Mouse (Mus musculus): ENCODE measurements around the gene Foxo3. TPM values are rescaled to one million over a fixed set of nuclear protein-coding genes. Genes with fewer than 3 reads are reported as not detected.
A peak's percentile ranks its signal among the peaks of the same experiment; 100 is the strongest.

Gene Foxo3
- polyA plus RNA-seq, 1 experiment from 2014 or later, result 9.0 TPM

DNA sequence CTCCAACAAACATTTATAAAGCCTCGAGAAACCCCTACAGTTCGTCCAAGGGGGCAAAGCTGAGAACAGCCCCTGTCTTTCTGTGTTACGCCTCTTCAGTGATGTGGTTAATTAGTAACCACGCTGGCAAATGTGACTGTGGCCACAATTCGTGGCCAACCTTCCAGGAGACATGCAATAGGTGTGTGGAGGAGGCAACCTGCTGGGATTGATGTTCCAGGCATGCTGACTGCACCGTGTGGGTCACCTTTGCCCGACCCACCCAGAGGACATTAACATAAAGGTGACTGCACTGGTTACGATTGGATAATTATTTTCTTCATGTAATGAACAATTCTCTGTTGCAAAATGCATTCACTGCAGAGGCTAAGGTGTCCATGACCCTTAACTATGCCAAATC is 74.0 kb downstream of the Foxo3 start:
- peaks cover 1% of the 10 kb centered on the region; the same call in 1 of the 2 replicates for H3K9me3 ChIP-seq (ENCODE audit: low read depth, low read length)
- DNase-seq (no peak), ATAC-seq (ENCODE audit: insufficient read depth) (no peak)
- no peak overlapping the region for H3K4me3 ChIP-seq (ENCODE audit: low read depth, low read length)
- no peak overlapping the region for H3K9ac ChIP-seq
- H3K4me1 ChIP-seq (ENCODE audit: insufficient read depth), result peaks cover 12% of the 10 kb centered on the region; the same call in 1 of the 2 replicates
- TF ChIP-seq CTCF (IDR thresholded peaks at IDR 0.05; ENCODE audit: low read depth), result no peak
- no peak overlapping the region for H3K4me2 ChIP-seq
- no peaks in the 10 kb centered on the region for H3K27me3 ChIP-seq (ENCODE audit: insufficient read depth, low read length)
- H3K27ac ChIP-seq (ENCODE audit: low read depth), result peak overlapping the region; percentile 34; the same call in 1 of the 2 replicates
- H3K36me3 ChIP-seq (ENCODE audit: insufficient read depth), result peaks cover 2% of the 10 kb centered on the region
- 62% methylated on average over 8 of the region's 8 CpGs for WGBS

DNA sequence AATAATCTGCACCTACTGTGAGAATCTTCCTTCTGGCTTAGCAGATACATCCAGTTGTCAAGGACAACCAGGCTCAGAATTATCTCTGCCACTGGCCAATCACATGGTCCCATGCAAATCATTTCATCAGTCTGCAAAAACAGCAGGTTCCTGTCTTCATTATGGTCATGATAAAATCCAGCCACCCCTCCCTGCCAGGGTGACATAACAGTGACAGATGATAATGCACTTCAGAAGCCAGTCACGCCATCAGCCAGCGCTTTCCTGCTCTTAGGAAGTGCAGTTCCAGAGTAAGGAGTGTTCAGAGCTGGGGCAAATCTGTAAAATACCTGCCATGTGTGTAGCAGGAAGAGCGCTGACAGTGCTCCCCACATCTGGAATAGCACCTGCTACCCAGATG is 77.1 kb downstream of the Foxo3 start:
- Histone ChIP-seq H3K27me3 (ENCODE audit: insufficient read depth, low read length) (no peaks in the 10 kb centered on the region), H3K4me3 (ENCODE audit: low read depth, low read length) (no peak overlapping the region), H3K9me3 (ENCODE audit: low read depth, low read length) (peaks cover 4% of the 10 kb centered on the region; the same call in 1 of the 2 replicates), H3K9ac (no peak overlapping the region), H3K4me1 (ENCODE audit: insufficient read depth) (peaks cover 4% of the 10 kb centered on the region; the same call in 1 of the 2 replicates), H3K4me2 (no peak overlapping the region), H3K27ac (ENCODE audit: low read depth) (no peak overlapping the region), H3K36me3 (ENCODE audit: insufficient read depth) (peaks cover 19% of the 10 kb centered on the region)
- no peak for TF ChIP-seq CTCF (IDR thresholded peaks at IDR 0.05; ENCODE audit: low read depth)
- ATAC-seq (ENCODE audit: insufficient read depth) (no peak), DNase-seq (no peak)
- WGBS, result 57% methylated on average over 3 of the region's 3 CpGs

DNA sequence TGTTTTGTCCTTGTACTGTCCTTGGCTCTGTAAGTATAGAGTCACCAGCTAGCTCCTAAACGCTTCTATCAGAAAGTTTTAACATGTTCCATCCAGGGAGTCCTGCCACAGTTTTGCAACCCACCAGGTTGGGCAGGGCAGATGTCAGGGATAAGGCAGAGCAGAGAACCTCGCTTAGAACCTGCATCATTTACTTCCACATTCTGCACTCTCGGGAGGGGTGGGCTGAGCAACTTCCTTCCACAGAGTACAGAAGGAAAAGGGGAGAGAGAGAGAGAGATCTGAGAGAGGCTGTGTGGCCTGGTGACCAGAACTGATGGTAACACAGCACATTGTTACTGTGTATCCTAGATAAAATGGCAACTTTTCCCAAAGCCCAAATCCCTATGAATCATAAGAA is 77.9 kb downstream of the Foxo3 start:
- no peak overlapping the region for H3K27ac ChIP-seq (ENCODE audit: low read depth)
- WGBS, result 68% methylated on average over 3 of the region's 3 CpGs
- H3K4me2 ChIP-seq, result no peak overlapping the region
- no peak for ATAC-seq (ENCODE audit: insufficient read depth)
- no peak overlapping the region for H3K4me3 ChIP-seq (ENCODE audit: low read depth, low read length)
- peaks cover 24% of the 10 kb centered on the region for H3K36me3 ChIP-seq (ENCODE audit: insufficient read depth)
- no peak overlapping the region for H3K9ac ChIP-seq
- no peaks in the 10 kb centered on the region for H3K27me3 ChIP-seq (ENCODE audit: insufficient read depth, low read length)
- peaks cover 4% of the 10 kb centered on the region; the same call in 1 of the 2 replicates for H3K4me1 ChIP-seq (ENCODE audit: insufficient read depth)
- H3K9me3 ChIP-seq (ENCODE audit: low read depth, low read length), result peaks cover 4% of the 10 kb centered on the region; the same call in 1 of the 2 replicates
- DNase-seq, result no peak
- TF ChIP-seq CTCF (IDR thresholded peaks at IDR 0.05; ENCODE audit: low read depth), result no peak

DNA sequence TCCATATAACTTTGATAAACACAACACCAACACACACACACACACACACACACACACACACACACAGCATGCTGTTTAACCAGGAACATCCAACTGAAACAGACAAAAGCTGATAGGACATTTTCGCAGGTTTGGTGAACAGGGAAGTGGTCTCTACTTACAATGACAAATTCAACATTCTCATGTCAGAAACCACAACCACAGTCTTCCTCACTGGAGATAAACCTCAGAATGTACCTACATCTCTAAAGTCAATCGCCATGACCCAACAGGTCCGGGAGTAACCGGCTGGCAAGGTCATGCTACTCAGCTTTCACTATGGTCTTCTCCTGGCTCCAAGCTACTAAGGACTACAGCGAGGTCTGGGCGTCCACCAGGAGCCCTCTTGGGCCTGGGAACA is 81.8 kb downstream of the Foxo3 start:
- Histone ChIP-seq H3K27me3 (ENCODE audit: insufficient read depth, low read length) (no peaks in the 10 kb centered on the region), H3K27ac (ENCODE audit: low read depth) (no peak overlapping the region), H3K4me2 (no peak overlapping the region), H3K9me3 (ENCODE audit: low read depth, low read length) (peaks cover 4% of the 10 kb centered on the region; the same call in 1 of the 2 replicates), H3K9ac (no peak overlapping the region), H3K4me3 (ENCODE audit: low read depth, low read length) (no peak overlapping the region), H3K4me1 (ENCODE audit: insufficient read depth) (no peaks in the 10 kb centered on the region; the same call in 1 of the 2 replicates), H3K36me3 (ENCODE audit: insufficient read depth) (peaks cover 24% of the 10 kb centered on the region)
- no peak for TF ChIP-seq CTCF (IDR thresholded peaks at IDR 0.05; ENCODE audit: low read depth)
- no peak for DNase-seq
- 81% methylated on average over 6 of the region's 6 CpGs for WGBS
- ATAC-seq (ENCODE audit: insufficient read depth), result no peak

DNA sequence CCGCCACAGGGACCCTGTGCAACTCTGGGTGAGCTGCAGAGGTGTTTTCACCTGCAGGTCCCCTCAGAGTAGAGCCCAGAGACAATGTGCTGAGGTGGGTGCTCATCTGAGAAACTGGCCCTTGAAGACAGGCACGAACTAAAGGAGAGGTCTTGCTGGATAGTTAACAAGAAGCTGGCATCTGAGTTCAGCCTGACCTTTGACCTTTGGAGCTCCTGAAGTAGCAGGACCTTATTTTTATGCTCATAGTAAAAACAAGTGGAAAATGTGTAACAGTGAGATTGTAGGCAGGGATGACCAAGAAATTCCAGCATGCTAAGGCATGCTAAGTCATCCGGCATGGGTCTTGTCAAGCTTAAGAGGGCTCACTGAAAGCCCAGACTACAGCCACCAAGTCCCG is 82.6 kb downstream of the Foxo3 start:
- WGBS, result 78% methylated on average over 4 of the region's 4 CpGs
- no peak for TF ChIP-seq CTCF (IDR thresholded peaks at IDR 0.05; ENCODE audit: low read depth)
- ATAC-seq (ENCODE audit: insufficient read depth), result no peak

DNA sequence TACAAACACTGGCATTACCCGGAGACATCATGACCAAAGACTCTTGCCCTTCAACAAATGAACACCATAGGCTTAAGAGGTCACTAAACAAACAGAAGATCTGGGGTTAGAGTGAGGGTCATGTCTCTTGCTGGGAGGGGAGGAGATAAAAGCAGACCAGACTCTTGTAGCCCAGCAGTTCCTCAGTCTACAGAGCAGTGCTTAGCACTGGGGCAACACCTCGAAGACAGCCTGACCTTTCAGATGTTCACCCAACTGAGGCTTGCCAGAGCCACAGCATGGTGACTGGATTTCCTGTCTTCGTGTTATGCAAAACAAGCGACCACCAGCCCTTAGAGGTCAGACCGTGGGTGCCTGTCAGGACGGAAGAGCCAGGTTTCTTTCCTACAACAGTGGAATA is 83.6 kb downstream of the Foxo3 start:
- DNase-seq, result no peak
- H3K27me3 ChIP-seq (ENCODE audit: insufficient read depth, low read length), result no peaks in the 10 kb centered on the region
- 18% methylated on average over 6 of the region's 6 CpGs for WGBS
- H3K4me2 ChIP-seq, result no peak overlapping the region
- peaks cover 4% of the 10 kb centered on the region; the same call in 1 of the 2 replicates for H3K9me3 ChIP-seq (ENCODE audit: low read depth, low read length)
- TF ChIP-seq CTCF (IDR thresholded peaks at IDR 0.05; ENCODE audit: low read depth), result no peak
- H3K9ac ChIP-seq, result no peak overlapping the region
- H3K4me3 ChIP-seq (ENCODE audit: low read depth, low read length), result no peak overlapping the region
- H3K4me1 ChIP-seq (ENCODE audit: insufficient read depth), result peaks cover 7% of the 10 kb centered on the region
- no peak for ATAC-seq (ENCODE audit: insufficient read depth)
- H3K27ac ChIP-seq (ENCODE audit: low read depth), result no peak overlapping the region
- H3K36me3 ChIP-seq (ENCODE audit: insufficient read depth), result peaks cover 33% of the 10 kb centered on the region

More for the DNA sequence above, 82.6 kb downstream of the Foxo3 start:
- no peak overlapping the region for H3K27ac ChIP-seq (ENCODE audit: low read depth)
- H3K27me3 ChIP-seq (ENCODE audit: insufficient read depth, low read length), result no peaks in the 10 kb centered on the region
- no peak for DNase-seq
- no peak overlapping the region for H3K9ac ChIP-seq
- H3K4me3 ChIP-seq (ENCODE audit: low read depth, low read length), result no peak overlapping the region
- peaks cover 4% of the 10 kb centered on the region; the same call in 1 of the 2 replicates for H3K9me3 ChIP-seq (ENCODE audit: low read depth, low read length)
- H3K4me1 ChIP-seq (ENCODE audit: insufficient read depth), result peaks cover 4% of the 10 kb centered on the region; the same call in 1 of the 2 replicates
- peaks cover 28% of the 10 kb centered on the region for H3K36me3 ChIP-seq (ENCODE audit: insufficient read depth)
- no peak overlapping the region for H3K4me2 ChIP-seq

DNA sequence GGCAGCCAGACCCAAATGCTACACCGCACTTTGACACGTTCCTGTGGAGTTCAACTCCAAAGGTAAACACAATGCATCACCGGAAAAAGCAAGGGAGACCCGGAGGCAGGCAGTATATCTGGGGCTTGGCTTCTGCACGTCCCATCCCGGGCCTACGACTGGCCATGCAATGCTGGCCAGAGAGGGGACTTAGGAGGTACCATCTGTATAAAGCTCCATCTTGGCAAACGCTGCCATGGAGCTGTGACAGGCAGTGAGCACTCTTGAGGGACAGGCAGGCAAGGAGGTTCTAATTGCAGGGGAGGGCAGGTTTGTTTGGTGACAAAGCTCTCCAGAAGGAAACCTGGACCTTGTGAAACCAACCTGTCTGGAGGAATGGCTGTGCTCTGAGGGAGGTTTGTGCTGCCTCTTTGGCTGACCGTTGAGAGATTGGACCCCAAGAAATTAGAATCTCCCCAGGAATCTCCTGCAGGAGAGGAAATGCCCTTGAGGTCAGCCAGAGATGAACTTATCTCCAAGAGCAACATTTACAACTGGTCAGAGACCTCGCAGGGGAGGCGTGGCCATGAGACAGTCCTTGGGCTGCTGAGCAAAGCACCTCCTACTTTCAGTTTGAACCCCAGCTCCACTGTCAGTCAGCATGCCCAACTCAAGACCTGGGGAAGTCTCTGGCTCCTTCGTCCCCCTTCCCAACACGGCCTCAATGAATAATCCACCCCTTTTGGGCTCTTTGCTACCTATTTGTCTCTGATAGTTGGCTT is 86.7 kb downstream of the Foxo3 start:
- H3K27ac ChIP-seq (ENCODE audit: low read depth), result no peak overlapping the region
- H3K36me3 ChIP-seq (ENCODE audit: insufficient read depth), result peaks cover 27% of the 10 kb centered on the region; the same call in 1 of the 2 replicates
- 48% methylated on average over 13 of the region's 13 CpGs for WGBS
- no peak for DNase-seq
- no peak overlapping the region for H3K4me3 ChIP-seq (ENCODE audit: low read depth, low read length)
- H3K4me1 ChIP-seq (ENCODE audit: insufficient read depth), result peaks cover 7% of the 10 kb centered on the region
- no peaks in the 10 kb centered on the region for H3K9me3 ChIP-seq (ENCODE audit: low read depth, low read length)
- no peak overlapping the region for H3K9ac ChIP-seq
- no peak overlapping the region for H3K4me2 ChIP-seq
- TF ChIP-seq CTCF (IDR thresholded peaks at IDR 0.05; ENCODE audit: low read depth), result no peak
- no peak for ATAC-seq (ENCODE audit: insufficient read depth)
- H3K27me3 ChIP-seq (ENCODE audit: insufficient read depth, low read length), result no peaks in the 10 kb centered on the region

Measured in lung, embryonic 14.5 days (tissue).